Mouse (Mus musculus) spleen, postnatal 10 days (tissue): ENCODE data around the gene Ldlrad2.
A peak's percentile ranks its signal among the peaks of the same experiment; 100 is the strongest.

Source experiments
- DNase-seq, 2 experiments: peaks; one replicate each; pipeline ENCODE4 v3.0.0; 2021 to 2022; ENCODE audit warnings: low spot score in 2 of 2

The Ldlrad2 gene

GRCm38 (mm10) chr4:137553466-137553865 is 20.9 kb downstream of the Ldlrad2 start:
- no peak for DNase-seq

GRCm38 (mm10) chr4:137546003-137546525 is 28.3 kb downstream of the Ldlrad2 start:
- DNase-seq = peak in 1 of 2 experiments; percentile 57

GRCm38 (mm10) chr4:137545568-137545967 is 28.8 kb downstream of the Ldlrad2 start:
- DNase-seq = no peak

GRCm38 (mm10) chr4:137542968-137543367 is 31.4 kb downstream of the Ldlrad2 start:
- no peak for DNase-seq

- DNase-seq = no peak
Measured at GRCm38 (mm10) chr4:137540356-137540755, 34.0 kb downstream of the Ldlrad2 start.

GRCm38 (mm10) chr4:137527872-137528271 is 46.5 kb downstream of the Ldlrad2 start:
- DNase-seq = no peak

GRCm38 (mm10) chr4:137527368-137527767 is 47.0 kb downstream of the Ldlrad2 start:
- DNase-seq = no peak

- no peak for DNase-seq
Measured at GRCm38 (mm10) chr4:137525426-137525825, 48.9 kb downstream of the Ldlrad2 start.
